Mouse (Mus musculus): ENCODE measurements around the gene Man1b1.

DNA sequence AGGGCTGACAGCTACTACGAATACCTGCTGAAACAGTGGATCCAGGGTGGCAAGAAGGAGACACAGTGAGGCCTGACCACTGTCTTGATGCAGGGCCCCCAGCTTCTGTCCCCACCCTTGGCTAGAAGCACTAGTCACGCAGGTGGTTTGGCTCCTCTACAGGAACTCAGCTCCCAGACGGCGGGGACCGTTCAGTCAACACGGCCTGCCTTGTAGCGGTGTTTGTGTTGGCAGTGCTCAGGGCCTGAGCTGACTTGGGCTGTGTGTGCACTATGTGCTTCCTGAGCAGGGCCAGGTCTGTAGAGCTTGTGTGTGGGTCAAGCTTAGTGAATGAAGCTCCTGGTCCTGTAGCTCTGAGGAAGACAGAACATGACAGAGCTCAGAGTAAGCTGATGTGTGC lies 16.0 kb downstream of the Man1b1 start:
- TF ChIP-seq POLR2A (IDR thresholded peaks at IDR 0.05; ENCODE audit: borderline replicate concordance, extremely low read depth, insufficient read depth, insufficient read length, poor library complexity, severe bottlenecking): no peak
- no peak for TF ChIP-seq CTCF (IDR thresholded peaks at IDR 0.05; ENCODE audit: borderline replicate concordance, extremely low read depth, insufficient read depth, insufficient read length)

Measured in brain, embryonic 14.5 days (tissue).